17 mouse cellular contexts compared by ENCODE assay signal in the genomic region with DNA sequence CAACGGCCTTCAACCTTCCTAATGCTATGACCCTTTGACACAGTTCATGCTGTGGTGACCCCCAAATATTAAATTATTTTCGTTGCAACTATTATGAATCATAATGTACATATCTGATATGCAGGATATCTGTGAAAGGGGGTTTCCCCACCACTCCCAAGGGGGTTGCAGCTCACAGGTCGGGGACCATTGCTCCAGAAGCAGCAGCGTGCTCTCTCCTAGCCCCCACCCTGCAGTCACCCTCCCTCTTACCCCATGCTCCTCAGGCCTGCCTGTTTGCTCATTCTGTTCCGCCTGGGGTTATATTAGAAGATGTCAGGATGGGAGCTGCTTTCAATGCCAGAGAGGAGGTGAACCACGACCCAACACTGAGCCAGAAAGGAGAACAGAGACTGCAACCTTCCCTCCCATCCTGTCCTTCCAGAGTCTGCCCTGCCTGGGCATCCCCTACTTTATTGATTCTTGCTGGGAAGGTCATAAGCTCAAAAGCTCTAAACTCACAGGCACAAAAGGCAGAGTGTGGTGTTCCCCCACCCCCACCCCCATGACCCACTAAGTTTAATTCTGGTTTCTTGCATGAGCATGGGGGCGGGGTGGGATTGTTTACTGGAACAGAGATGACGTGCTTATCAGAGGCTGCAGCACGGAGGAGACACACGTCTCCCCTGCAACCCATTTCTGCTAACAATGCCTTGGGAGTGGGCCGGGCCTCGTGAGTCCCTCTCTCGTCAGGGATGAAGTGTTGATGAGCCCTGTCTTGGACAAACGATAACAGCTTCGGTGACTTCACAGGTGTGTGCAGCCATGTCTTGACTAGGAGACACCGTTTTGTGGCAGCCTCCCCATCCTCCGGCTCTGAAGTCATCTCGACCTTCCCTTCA.
A peak's percentile ranks its signal among the peaks of the same experiment; 100 is the strongest.
DNase-seq lines count a peak whose midpoint lies in the region; ATAC-seq and TF ChIP-seq lines count a peak whose summit lies in the region.
"Had no signal": no experiment of that assay in that cellular context is flagged by ENCODE, and none has a peak within 500 bp of the region (broad histone marks: within the 10 kb centered on the region; RNA-seq: fewer than 3 reads in every experiment).

No protein-coding gene starts in this region.

- no peaks in the 10 kb centered on the region for H3K36me3 ChIP-seq in heart, embryonic 11.5 days (ENCODE audit: control insufficient read depth, insufficient read depth, low read length)
- H3K36me3 ChIP-seq in limb, embryonic 13.5 days = no peaks in the 10 kb centered on the region
- no peaks in the 10 kb centered on the region for H3K36me3 ChIP-seq in limb, embryonic 10.5 days
- H3K36me3 ChIP-seq in MEL (ENCODE audit: control insufficient read depth in 1 of 2, insufficient read depth in 2 of 2, low read length in 2 of 2) = peaks cover 0 to 7% of the 10 kb centered on the region in 2 experiments; a peak in 2 of 4 replicates
- H3K36me3 ChIP-seq in liver, embryonic 16.5 days (ENCODE audit: control insufficient read depth, insufficient read depth) = no peaks in the 10 kb centered on the region
- H3K36me3 ChIP-seq: hindbrain, embryonic 12.5 days; limb, embryonic 15.5 days; midbrain, embryonic 10.5 days had no signal

- peak overlapping the region; percentile 11 for H3K4me2 ChIP-seq in heart, embryonic 11.5 days
- H3K4me2 ChIP-seq in limb, embryonic 13.5 days (replicated peaks) = no peak overlapping the region
- no peak overlapping the region for H3K4me2 ChIP-seq in liver, embryonic 16.5 days (ENCODE audit: low read depth, low read length)
- H3K4me2 ChIP-seq: hindbrain, embryonic 12.5 days; limb, embryonic 15.5 days had no signal

- no peaks in the 10 kb centered on the region for H3K27me3 ChIP-seq in heart, embryonic 11.5 days (ENCODE audit: control insufficient read depth, insufficient read depth, low read length)
- H3K27me3 ChIP-seq in limb, embryonic 13.5 days = peaks cover 5% of the 10 kb centered on the region
- no peaks in the 10 kb centered on the region; the same call in 1 of the 2 replicates for H3K27me3 ChIP-seq in limb, embryonic 10.5 days (ENCODE audit: low read depth, poor library complexity, severe bottlenecking)
- H3K27me3 ChIP-seq in MEL (ENCODE audit: control insufficient read depth in 1 of 2, insufficient read depth in 2 of 2, low read length in 2 of 2) = no peaks in the 10 kb centered on the region
- H3K27me3 ChIP-seq in liver, embryonic 16.5 days (ENCODE audit: control insufficient read depth, insufficient read depth, low read depth, low read length) = no peaks in the 10 kb centered on the region
- H3K27me3 ChIP-seq: hindbrain, embryonic 12.5 days; limb, embryonic 15.5 days had no signal

- 0 out of 2 replicates have a peak, but pooled peaks cover 4% of the 10 kb centered on the region for H3K4me1 ChIP-seq in heart, embryonic 11.5 days (ENCODE audit: control insufficient read depth, insufficient read depth, low read length)
- H3K4me1 ChIP-seq in limb, embryonic 13.5 days = no peaks in the 10 kb centered on the region
- no peaks in the 10 kb centered on the region for H3K4me1 ChIP-seq in limb, embryonic 10.5 days
- peaks cover 0 to 22% of the 10 kb centered on the region in 2 experiments; a peak in 3 of 4 replicates for H3K4me1 ChIP-seq in MEL (ENCODE audit: control insufficient read depth in 1 of 2, insufficient read depth in 2 of 2, low read length in 2 of 2)
- H3K4me1 ChIP-seq in liver, embryonic 16.5 days (ENCODE audit: control insufficient read depth, low read depth, low read length) = peaks cover 2% of the 10 kb centered on the region; the same call in 1 of the 2 replicates
- H3K4me1 ChIP-seq: limb, embryonic 15.5 days had no signal

- intact Hi-C loops in heart, postnatal 25 days (cut with DNase I) = loop anchor here (5.0 to 10.0 kb wide), 2 partner anchors 199 to 297 kb away; a partner anchor contains a TSS

- ATAC-seq in heart, embryonic 11.5 days (replicated peaks; ENCODE audit: insufficient number of reproducible peaks, low FRiP score, low TSS enrichment) = no peak
- ATAC-seq in limb, embryonic 13.5 days (ENCODE audit: low FRiP score, low read depth) = peak; percentile 30; the same call in 1 of the 2 replicates
- ATAC-seq in liver, embryonic 16.5 days (ENCODE audit: low read depth) = 0 out of 2 replicates have a peak, but pooled peaks have one; percentile 35
- ATAC-seq: forebrain, embryonic 14.5 days had no signal

- no peak for TF ChIP-seq POLR2A in MEL (IDR thresholded peaks at IDR 0.05; ENCODE audit: control insufficient read depth in 1 of 2, insufficient read depth in 1 of 2, low read depth in 1 of 2, low read length in 2 of 2, poor library complexity in 1 of 2)

- TF ChIP-seq EP300 in MEL (IDR thresholded peaks at IDR 0.05; ENCODE audit: low read depth in 1 of 2, low read length in 2 of 2) = 0 out of 4 replicates have a peak, but pooled peaks of 1 of the 2 experiments have one; percentile 3

- no peak for TF ChIP-seq RAD21 in MEL (IDR thresholded peaks at IDR 0.05; ENCODE audit: low read depth, low read length)

- H3K27ac ChIP-seq in heart, embryonic 11.5 days (ENCODE audit: low read depth, low read length) = no peak overlapping the region
- H3K27ac ChIP-seq in limb, embryonic 13.5 days = no peak overlapping the region
- H3K27ac ChIP-seq in limb, embryonic 10.5 days = no peak overlapping the region
- no peak overlapping the region for H3K27ac ChIP-seq in MEL (ENCODE audit: control insufficient read depth, low read depth, low read length)
- H3K27ac ChIP-seq in liver, embryonic 16.5 days (ENCODE audit: low read length) = no peak overlapping the region
- H3K27ac ChIP-seq: hindbrain, embryonic 12.5 days; limb, embryonic 15.5 days; midbrain, embryonic 10.5 days had no signal

- TF ChIP-seq CTCF in MEL (IDR thresholded peaks at IDR 0.05 in 2 of 3, conservative IDR thresholded peaks at IDR 0.05 in 1 of 3; ENCODE audit: control insufficient read depth in 1 of 3, insufficient read depth in 1 of 3, low read depth in 2 of 3, low read length in 3 of 3, poor library complexity in 1 of 3, severe bottlenecking in 1 of 3) = no peak

- H3K9me3 ChIP-seq in heart, embryonic 11.5 days (replicated peaks; ENCODE audit: control insufficient read depth, low read length) = no peaks in the 10 kb centered on the region
- no peaks in the 10 kb centered on the region for H3K9me3 ChIP-seq in limb, embryonic 13.5 days
- H3K9me3 ChIP-seq in limb, embryonic 10.5 days (replicated peaks) = no peaks in the 10 kb centered on the region
- H3K9me3 ChIP-seq in MEL (replicated peaks; ENCODE audit: insufficient read depth, low read length) = no peaks in the 10 kb centered on the region
- no peaks in the 10 kb centered on the region for H3K9me3 ChIP-seq in liver, embryonic 16.5 days (replicated peaks; ENCODE audit: control insufficient read depth, low read length)
- H3K9me3 ChIP-seq: hindbrain, embryonic 12.5 days; limb, embryonic 15.5 days; midbrain, embryonic 10.5 days had no signal

- DNase-seq in heart, postnatal 25 days (ENCODE audit: low spot score) = no peak
- no peak for DNase-seq in limb, embryonic 10.5 days (ENCODE audit: low spot score)
- peak; percentile 35 for DNase-seq in MEL (ENCODE audit: low read depth, low spot score)
- DNase-seq in layer of hippocampus, postnatal 36 days = no peak
- DNase-seq: adrenal gland, adult 8-10 months; cerebellum, adult 2 months; embryo, embryonic 11 days; kidney, adult 18-20 months; right cerebral cortex, postnatal 14 days; thymus, adult 18-20 months had no signal

- no peak overlapping the region for H3K9ac ChIP-seq in heart, embryonic 11.5 days (ENCODE audit: low read depth, low read length)
- no peak overlapping the region for H3K9ac ChIP-seq in limb, embryonic 13.5 days
- H3K9ac ChIP-seq in MEL (ENCODE audit: control insufficient read depth, low read depth, low read length, poor library complexity, severe bottlenecking) = no peak overlapping the region
- no peak overlapping the region for H3K9ac ChIP-seq in liver, embryonic 16.5 days (ENCODE audit: low read depth, low read length)
- H3K9ac ChIP-seq: hindbrain, embryonic 12.5 days; limb, embryonic 15.5 days had no signal

- WGBS in heart, embryonic 11.5 days (ENCODE audit: insufficient replicate concordance) = 39% methylated on average over 18 of the region's 18 CpGs
- 75% methylated on average over 18 of the region's 18 CpGs for WGBS in limb, embryonic 13.5 days
- WGBS in limb, embryonic 10.5 days = 79% methylated on average over 18 of the region's 18 CpGs
- 43% methylated on average over 18 of the region's 18 CpGs for WGBS in liver, embryonic 16.5 days (ENCODE audit: insufficient replicate concordance)

- no peaks in the 10 kb centered on the region for H3K79me2 ChIP-seq in MEL (ENCODE audit: control insufficient read depth, insufficient read depth, low read length, poor library complexity)

- no peak overlapping the region for H3K4me3 ChIP-seq in heart, embryonic 11.5 days (ENCODE audit: low read depth, low read length)
- no peak overlapping the region for H3K4me3 ChIP-seq in limb, embryonic 13.5 days
- H3K4me3 ChIP-seq in limb, embryonic 10.5 days = no peak overlapping the region
- H3K4me3 ChIP-seq in MEL (ENCODE audit: control insufficient read depth in 1 of 2, insufficient read depth in 1 of 2, low read depth in 2 of 2, low read length in 2 of 2) = peak overlapping the region; percentile 16 to 28; a peak in 2 of 4 replicates
- H3K4me3 ChIP-seq in liver, embryonic 16.5 days (ENCODE audit: low read depth, low read length) = no peak overlapping the region
- H3K4me3 ChIP-seq: hindbrain, embryonic 12.5 days; limb, embryonic 15.5 days; midbrain, embryonic 10.5 days had no signal

TF ChIP-seq in MEL, 35 proteins besides CTCF, POLR2A, EP300 and RAD21 (continues in another document):
- no peak for TF ChIP-seq MAFK (IDR thresholded peaks at IDR 0.05; ENCODE audit: borderline replicate concordance, low read depth, low read length)
- TF ChIP-seq SMC3 (IDR thresholded peaks at IDR 0.05; ENCODE audit: low read depth, low read length) = no peak
- TF ChIP-seq HCFC1 (IDR thresholded peaks at IDR 0.05; ENCODE audit: low read depth, low read length) = no peak
- no peak for TF ChIP-seq ZC3H11A (IDR thresholded peaks at IDR 0.05; ENCODE audit: low read depth, low read length)
- TF ChIP-seq TCF12 (IDR thresholded peaks at IDR 0.05; ENCODE audit: low read depth, low read length) = no peak
- TF ChIP-seq MEF2A (IDR thresholded peaks at IDR 0.05; ENCODE audit: extremely low read depth, insufficient replicate concordance, low read depth, low read length, poor library complexity, severe bottlenecking) = no peak
- TF ChIP-seq TBP (IDR thresholded peaks at IDR 0.05; ENCODE audit: low read depth, low read length) = no peak
- no peak for TF ChIP-seq MXI1 (IDR thresholded peaks at IDR 0.05; ENCODE audit: low read depth, low read length)
- no peak for TF ChIP-seq GABPA (IDR thresholded peaks at IDR 0.05; ENCODE audit: low read depth, low read length)
- TF ChIP-seq TAL1 (IDR thresholded peaks at IDR 0.05; ENCODE audit: low read length) = no peak
- no peak for TF ChIP-seq GATA1 (IDR thresholded peaks at IDR 0.05; ENCODE audit: low read depth, low read length)
- no peak for TF ChIP-seq POLR2AphosphoS5 (IDR thresholded peaks at IDR 0.05; ENCODE audit: borderline replicate concordance, low read depth, low read length)
- TF ChIP-seq RCOR1 (IDR thresholded peaks at IDR 0.05; ENCODE audit: low read depth, low read length) = no peak
- TF ChIP-seq CHD1 (IDR thresholded peaks at IDR 0.05; ENCODE audit: low read depth, low read length) = no peak

Comparison
In these comparisons a context has a peak if more than half of its experiments do, and no peak if none do; other contexts are left out.
1. H3K4me3 ChIP-seq: peak in MEL (2 of 2); none in heart, embryonic 11.5 days (single experiment), limb, embryonic 13.5 days (single experiment), limb, embryonic 10.5 days (single experiment) and liver, embryonic 16.5 days (single experiment).